Mouse (Mus musculus) lung, embryonic 14.5 days (tissue): ENCODE results near the gene Eipr1. TPM values are rescaled to one million over a fixed set of nuclear protein-coding genes. Genes with fewer than 3 reads are reported as not detected.

Experiments
- ATAC-seq: fragments of 200-750 bp; cut with Nextera tagmentation; 2 replicates; pipeline ENCODE4 v1.8.0; 2017; ENCODE audit warnings: mild to moderate bottlenecking, moderate TSS enrichment, moderate library complexity; ENCODE audit not compliant: insufficient read depth
- DNase-seq: peaks from one replicate; pipeline ENCODE4 v3.0.0-alpha.2; 2015
- H3K27ac ChIP-seq: fragments of 300-500 bp; sonication (generic); 2 replicates; pipeline ENCODE4 v1.5.1; 2014; ENCODE audit warnings: low read depth, mild to moderate bottlenecking, moderate library complexity
- H3K27me3 ChIP-seq: fragments of 300-500 bp; sonication (generic); 2 replicates; pipeline ENCODE4 v1.6.1; 2014; ENCODE audit warnings: low read length, control low read depth; ENCODE audit not compliant: insufficient read depth
- H3K36me3 ChIP-seq: fragments of 300-500 bp; sonication (generic); 2 replicates; pipeline ENCODE4 v1.6.1; 2014; ENCODE audit warnings: control low read depth; ENCODE audit not compliant: insufficient read depth
- H3K4me1 ChIP-seq: fragments of 300-500 bp; sonication (generic); 2 replicates; pipeline ENCODE4 v1.6.1; 2014; ENCODE audit warnings: antibody characterized with exemption, control low read depth; ENCODE audit not compliant: insufficient read depth
- H3K4me2 ChIP-seq: fragments of 300-500 bp; sonication (generic); 2 replicates; pipeline ENCODE4 v1.6.1; 2014; ENCODE audit warnings: mild to moderate bottlenecking
- H3K4me3 ChIP-seq: fragments of 300-500 bp; sonication (generic); 2 replicates; pipeline ENCODE4 v1.5.1; 2014; ENCODE audit warnings: low read depth, low read length
- H3K9ac ChIP-seq: fragments of 300-500 bp; sonication (generic); 2 replicates; pipeline ENCODE4 v1.6.1; 2014
- H3K9me3 ChIP-seq: fragments of 300-500 bp; sonication (generic); 2 replicates; pipeline ENCODE4 v1.6.1; 2016; ENCODE audit warnings: low read depth, low read length, control low read depth
- CTCF ChIP-seq: IDR thresholded peaks from 2 replicates; pipeline ENCODE4 v1.5.1; 2016; ENCODE audit warnings: antibody characterized with exemption, low read depth
- WGBS: fragments of 180-500 bp; shearing (Covaris S2); extraction: QIAGEN DNeasy Blood & Tissue Kit; methylation state at CpG from one replicate; pipeline ENCODE4 v1.1.7; 2014; 5-methylcytosine and 5-hydroxymethylcytosine counted together
- polyA plus RNA-seq: library from polyadenylated mRNA; unstranded; fragments of >200 nt; fragmentation: Nextera tagmentation; extraction: Ambion mirVana; gene quantifications from 2 replicates; pipeline ENCODE4 v1.2.1, GENCODE M21; 2014

The Eipr1 gene
- polyA plus RNA-seq, 1 experiment from 2014 or later, result 28.5 TPM

- no peaks in the 10 kb centered on the region for H3K36me3 ChIP-seq
- H3K9ac ChIP-seq, result no peak overlapping the region
- H3K4me3 ChIP-seq, result no peak overlapping the region
- no peak for ATAC-seq
- TF ChIP-seq CTCF, result no peak
- no peaks in the 10 kb centered on the region for H3K27me3 ChIP-seq
- H3K4me2 ChIP-seq, result no peak overlapping the region
- H3K9me3 ChIP-seq, result no peaks in the 10 kb centered on the region
- no peak for DNase-seq
- WGBS, result 82% methylated on average over 3 of the region's 3 CpGs
- H3K4me1 ChIP-seq, result 0 out of 2 replicates have a peak, but pooled peaks cover 2% of the 10 kb centered on the region
- no peak overlapping the region for H3K27ac ChIP-seq
Observed at GRCm38 (mm10) chr12:28800891-28801290, 49.3 kb downstream of the Eipr1 start.

- H3K27ac ChIP-seq, result no peak overlapping the region
- no peaks in the 10 kb centered on the region for H3K9me3 ChIP-seq
- H3K9ac ChIP-seq, result no peak overlapping the region
- 0 out of 2 replicates have a peak, but pooled peaks cover 2% of the 10 kb centered on the region for H3K4me1 ChIP-seq
- H3K36me3 ChIP-seq, result no peaks in the 10 kb centered on the region
- ATAC-seq, result no peak
- 86% methylated on average over 6 of the region's 6 CpGs for WGBS
- H3K4me3 ChIP-seq, result no peak overlapping the region
- no peak for DNase-seq
- no peak for TF ChIP-seq CTCF
- H3K4me2 ChIP-seq, result no peak overlapping the region
- no peaks in the 10 kb centered on the region for H3K27me3 ChIP-seq
Observed at GRCm38 (mm10) chr12:28801731-28802130, 50.1 kb downstream of the Eipr1 start.

- DNase-seq (no peak), ATAC-seq (no peak)
- Histone ChIP-seq H3K9ac (no peak overlapping the region), H3K9me3 (no peaks in the 10 kb centered on the region), H3K4me1 (0 out of 2 replicates have a peak, but pooled peaks cover 2% of the 10 kb centered on the region), H3K4me3 (no peak overlapping the region), H3K27ac (no peak overlapping the region), H3K27me3 (no peaks in the 10 kb centered on the region), H3K36me3 (no peaks in the 10 kb centered on the region), H3K4me2 (no peak overlapping the region)
- no peak for TF ChIP-seq CTCF
Observed at GRCm38 (mm10) chr12:28803043-28803442, 51.4 kb downstream of the Eipr1 start.

GRCm38 (mm10) chr12:28804558-28805481 lies 53.2 kb downstream of the Eipr1 start:
- H3K27ac ChIP-seq, result 0 out of 2 replicates have a peak overlapping the region, but pooled peaks have one; percentile 10
- H3K4me3 ChIP-seq, result no peak overlapping the region
- TF ChIP-seq CTCF, result no peak
- H3K4me1 ChIP-seq, result 0 out of 2 replicates have a peak, but pooled peaks cover 4% of the 10 kb centered on the region
- no peaks in the 10 kb centered on the region for H3K9me3 ChIP-seq
- 61% methylated on average over 3 of the region's 3 CpGs for WGBS
- no peak overlapping the region for H3K4me2 ChIP-seq
- DNase-seq (peak; percentile 19), ATAC-seq (peak; percentile 76)
- H3K36me3 ChIP-seq, result no peaks in the 10 kb centered on the region
- no peak overlapping the region for H3K9ac ChIP-seq
- no peaks in the 10 kb centered on the region for H3K27me3 ChIP-seq

GRCm38 (mm10) chr12:28808786-28809375 lies 57.3 kb downstream of the Eipr1 start:
- Histone ChIP-seq H3K27me3 (no peaks in the 10 kb centered on the region), H3K27ac (no peak overlapping the region), H3K36me3 (no peaks in the 10 kb centered on the region), H3K4me2 (no peak overlapping the region), H3K9ac (no peak overlapping the region), H3K9me3 (no peaks in the 10 kb centered on the region), H3K4me3 (no peak overlapping the region), H3K4me1 (peaks cover 8% of the 10 kb centered on the region; the same call in 1 of the 2 replicates)
- 64% methylated on average over 4 of the region's 4 CpGs for WGBS
- ATAC-seq, result no peak
- no peak for DNase-seq
- TF ChIP-seq CTCF, result no peak

- no peak for ATAC-seq
- H3K36me3 ChIP-seq, result no peaks in the 10 kb centered on the region
- no peak overlapping the region for H3K4me2 ChIP-seq
- H3K4me3 ChIP-seq, result no peak overlapping the region
- 43% methylated on average over 4 of the region's 4 CpGs for WGBS
- TF ChIP-seq CTCF, result no peak
- no peaks in the 10 kb centered on the region for H3K9me3 ChIP-seq
- H3K4me1 ChIP-seq, result peaks cover 8% of the 10 kb centered on the region; the same call in 1 of the 2 replicates
- no peaks in the 10 kb centered on the region for H3K27me3 ChIP-seq
- peak; percentile 56 for DNase-seq
- no peak overlapping the region for H3K9ac ChIP-seq
- no peak overlapping the region for H3K27ac ChIP-seq
Observed at GRCm38 (mm10) chr12:28809756-28810337, 58.2 kb downstream of the Eipr1 start.
